Mouse (Mus musculus) olfactory bulb, adult 2 months (tissue): ENCODE measurements around the gene Oard1.

ENCODE experiments used
- CTCF ChIP-seq: fragments of 200-500 bp; IDR thresholded peaks from 2 replicates; pipeline ENCODE4 v1.5.1; 2012; ENCODE audit warnings: low read depth, mild to moderate bottlenecking, low read length, moderate library complexity; ENCODE audit not compliant: insufficient read depth
- POLR2A ChIP-seq: fragments of 200-500 bp; IDR thresholded peaks from 2 replicates; pipeline ENCODE4 v1.6.1; 2012; ENCODE audit warnings: mild to moderate bottlenecking, low read depth, low read length, moderate library complexity; ENCODE audit not compliant: insufficient read depth

- TF ChIP-seq CTCF (no peak), POLR2A (no peak)
Observed at GRCm38 (mm10) chr17:48431054-48431453, 21.2 kb downstream of the Oard1 start.
